Comparison of ENCODE assay signal across 8 mouse cellular contexts in genomic region chr15:84925495-84926018, GRCm38 (mm10). TPM values are rescaled to one million over a fixed set of nuclear protein-coding genes. Genes with fewer than 3 reads are reported as not detected.
A peak's percentile ranks its signal among the peaks of the same experiment; 100 is the strongest.
DNase-seq lines count a peak whose midpoint lies in the region; ATAC-seq and TF ChIP-seq lines count a peak whose summit lies in the region.

No protein-coding gene starts in this region.

- no peaks in the 10 kb centered on the region for H3K9me3 ChIP-seq in hindbrain, embryonic 16.5 days (ENCODE audit: control insufficient read depth, low read length)
- no peaks in the 10 kb centered on the region for H3K9me3 ChIP-seq in midbrain, embryonic 12.5 days

- peak; percentile 38 for TF ChIP-seq CTCF in left cerebral cortex, adult 2 months (IDR thresholded peaks at IDR 0.05)
- 0 out of 2 replicates have a peak, but pooled peaks have one; percentile 29 for TF ChIP-seq CTCF in bone marrow, adult 2 months (IDR thresholded peaks at IDR 0.05; ENCODE audit: control insufficient read depth, insufficient read depth, low read length)

- TF ChIP-seq POLR2A in bone marrow, adult 2 months (IDR thresholded peaks at IDR 0.05; ENCODE audit: borderline replicate concordance, control insufficient read depth, low read depth, low read length), result no peak

- ATAC-seq in hindbrain, embryonic 16.5 days, result no peak
- no peak for ATAC-seq in midbrain, embryonic 12.5 days (ENCODE audit: low FRiP score, low read depth)

- no peak overlapping the region; the same call in 1 of the 2 replicates for H3K9ac ChIP-seq in hindbrain, embryonic 16.5 days (ENCODE audit: low read depth, low read length)
- no peak overlapping the region for H3K9ac ChIP-seq in midbrain, embryonic 12.5 days (replicated peaks)

- DNase-seq in left cerebral cortex, adult 2 months (ENCODE audit: extremely low spot score in 1 of 2, low spot score in 2 of 2), result no peak
- DNase-seq in left cerebral cortex, postnatal 4 days, result no peak
- DNase-seq in right cerebral cortex, adult 2 months (ENCODE audit: low spot score in 2 of 2), result no peak
- DNase-seq in left cerebral cortex, postnatal 10 days (ENCODE audit: extremely low spot score in 1 of 2, low spot score in 2 of 2), result no peak
- DNase-seq in adrenal gland, postnatal 25 days, result no peak

- H3K4me1 ChIP-seq in bone marrow, adult 2 months (ENCODE audit: control insufficient read depth, insufficient read depth, low read length), result no peaks in the 10 kb centered on the region; the same call in 1 of the 2 replicates
- peaks cover 27% of the 10 kb centered on the region for H3K4me1 ChIP-seq in hindbrain, embryonic 16.5 days (ENCODE audit: control insufficient read depth, insufficient read depth, low read depth, low read length)
- peaks cover 28% of the 10 kb centered on the region for H3K4me1 ChIP-seq in midbrain, embryonic 12.5 days

- peaks cover 30% of the 10 kb centered on the region for H3K36me3 ChIP-seq in hindbrain, embryonic 16.5 days (ENCODE audit: control insufficient read depth, insufficient read depth, low read length)
- H3K36me3 ChIP-seq in midbrain, embryonic 12.5 days, result peaks cover 34% of the 10 kb centered on the region

- intact Hi-C loops in left cerebral cortex, adult 2 months (cut with DNase I), result loop anchor here (2.0 to 10.0 kb wide), 4 partner anchors 71 to 251 kb away; no protein-coding TSS in a partner anchor
- intact Hi-C loops in left cerebral cortex, postnatal 4 days (cut with DNase I), result loop anchor here (10.0 kb wide), 1 partner anchor 71 kb away; the partner anchor contains the start of gene Phf21b
- intact Hi-C loops in left cerebral cortex, postnatal 10 days (cut with DNase I), result loop anchor here (10.0 kb wide), 1 partner anchor 71 kb away; the partner anchor contains the start of gene Phf21b

- no peak overlapping the region for H3K27ac ChIP-seq in left cerebral cortex, adult 2 months
- no peak overlapping the region for H3K27ac ChIP-seq in bone marrow, adult 2 months (ENCODE audit: control insufficient read depth, insufficient read depth, low read depth, low read length, poor library complexity)
- no peak overlapping the region for H3K27ac ChIP-seq in hindbrain, embryonic 16.5 days (ENCODE audit: low read depth, low read length)
- no peak overlapping the region for H3K27ac ChIP-seq in midbrain, embryonic 12.5 days (replicated peaks)

- 65% methylated on average over 1 of the region's 1 CpGs for WGBS in bone marrow, adult 2 months
- WGBS in hindbrain, embryonic 16.5 days, result 72% methylated on average over 1 of the region's 1 CpGs
- WGBS in midbrain, embryonic 12.5 days, result 71% methylated on average over 1 of the region's 1 CpGs

- H3K4me2 ChIP-seq in hindbrain, embryonic 16.5 days (ENCODE audit: low read length), result peak overlapping the region; percentile 83
- H3K4me2 ChIP-seq in midbrain, embryonic 12.5 days (replicated peaks), result peak overlapping the region; percentile 87

- H3K27me3 ChIP-seq in hindbrain, embryonic 16.5 days (replicated peaks; ENCODE audit: control insufficient read depth, insufficient read depth, low read length), result no peaks in the 10 kb centered on the region
- no peaks in the 10 kb centered on the region for H3K27me3 ChIP-seq in midbrain, embryonic 12.5 days

- H3K4me3 ChIP-seq in left cerebral cortex, adult 2 months, result peak overlapping the region; percentile 80; the same call in 1 of the 2 replicates
- no peak overlapping the region for H3K4me3 ChIP-seq in bone marrow, adult 2 months (replicated peaks; ENCODE audit: control insufficient read depth, low read depth, low read length)
- H3K4me3 ChIP-seq in hindbrain, embryonic 16.5 days (ENCODE audit: low read length), result no peak overlapping the region
- peak overlapping the region; percentile 100; the same call in 1 of the 2 replicates for H3K4me3 ChIP-seq in midbrain, embryonic 12.5 days

RNA-seq across cellular contexts. Expression of gene Nup50, which starts 2.3 kb away (rescaled TPM):
- total RNA-seq in left cerebral cortex, adult 2 months (2021), result 10 to 100 TPM; 32.0 to 33.2 TPM
- total RNA-seq in left cerebral cortex, postnatal 4 days (2021), result 10 to 100 TPM; 30.5 to 33.9 TPM
- polyA plus RNA-seq in bone marrow, adult 2 months (2011; ENCODE audit: insufficient read depth, insufficient read length, low replicate concordance, missing spikeins), result 28.4 and 40.7 TPM in 2 replicates
- polyA plus RNA-seq in hindbrain, embryonic 16.5 days (2015; fragmentation: Nextera tagmentation; extraction: Ambion mirVana), result 22.5 and 24.4 TPM in 2 replicates
- 62.4 and 65.2 TPM in 2 replicates for polyA plus RNA-seq in midbrain, embryonic 12.5 days (2016; fragmentation: Nextera tagmentation; extraction: Ambion mirVana)
- 10 to 100 TPM; 29.1 to 30.8 TPM for total RNA-seq in left cerebral cortex, postnatal 10 days (2021)
- 40.0 and 40.8 TPM in 2 replicates for total RNA-seq in adrenal gland, postnatal 25 days (2021)

RNA-seq across cellular contexts. Expression of gene Gm29666, which starts 5.7 kb away (rescaled TPM):
- 1 to 10 TPM; 1.1 to 1.3 TPM for total RNA-seq in left cerebral cortex, adult 2 months (2021)
- total RNA-seq in left cerebral cortex, postnatal 4 days (2021), result 1 to 10 TPM; 1.6 to 1.7 TPM
- 0.92 and 1.0 TPM in 2 replicates for polyA plus RNA-seq in bone marrow, adult 2 months (2011; ENCODE audit: insufficient read depth, insufficient read length, low replicate concordance, missing spikeins)
- polyA plus RNA-seq in hindbrain, embryonic 16.5 days (2015; fragmentation: Nextera tagmentation; extraction: Ambion mirVana), result 0.98 and 1.00 TPM in 2 replicates
- polyA plus RNA-seq in midbrain, embryonic 12.5 days (2016; fragmentation: Nextera tagmentation; extraction: Ambion mirVana), result 0.75 and 0.97 TPM in 2 replicates
- total RNA-seq in left cerebral cortex, postnatal 10 days (2021), result 1 to 10 TPM in 1 of 2 experiments, under 1 TPM in 1; 0.91 to 1.5 TPM
- total RNA-seq in adrenal gland, postnatal 25 days (2021), result 0.24 and 0.39 TPM in 2 replicates

Comparison
In these comparisons a context has a peak if more than half of its experiments do, and no peak if none do; other contexts are left out.
1. H3K4me3 ChIP-seq: peak in left cerebral cortex, adult 2 months (single experiment) and midbrain, embryonic 12.5 days (single experiment); none in bone marrow, adult 2 months (single experiment) and hindbrain, embryonic 16.5 days (single experiment).